Mouse (Mus musculus): ENCODE results near the gene Zfyve28.
A peak's percentile ranks its signal among the peaks of the same experiment; 100 is the strongest.

Gene Zfyve28

GRCm38 (mm10) chr5:34177091-34177490 is 111.2 kb downstream of the Zfyve28 start:
- peak; percentile 38 for DNase-seq (ENCODE audit: low spot score)

DNA sequence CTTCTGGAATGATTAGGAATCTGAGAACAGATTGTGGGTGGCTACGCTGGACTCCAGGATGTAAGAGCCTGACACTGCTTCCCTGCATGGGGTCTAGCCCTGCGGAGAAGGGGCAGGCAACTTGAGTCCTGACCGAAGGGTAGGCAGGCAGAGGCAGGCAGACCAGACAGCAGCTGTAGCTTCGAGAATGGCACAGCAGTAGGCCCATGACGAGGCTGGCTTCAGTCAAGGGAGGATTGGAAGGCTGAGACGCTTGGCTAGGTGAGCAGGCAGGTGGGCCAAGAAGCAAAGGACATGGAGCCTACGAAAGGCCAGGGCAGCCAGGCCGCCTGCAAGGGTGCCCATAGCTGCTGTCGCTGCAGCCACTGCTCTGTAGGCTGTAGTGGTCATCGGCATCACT is 111.6 kb downstream of the Zfyve28 start:
- DNase-seq (ENCODE audit: low spot score) = no peak

GRCm38 (mm10) chr5:34175403-34175694 is 112.9 kb downstream of the Zfyve28 start:
- DNase-seq (ENCODE audit: low spot score) = no peak

- DNase-seq (ENCODE audit: low spot score) = peak; percentile 38
Measured at GRCm38 (mm10) chr5:34174550-34175402, 113.5 kb downstream of the Zfyve28 start.

DNA sequence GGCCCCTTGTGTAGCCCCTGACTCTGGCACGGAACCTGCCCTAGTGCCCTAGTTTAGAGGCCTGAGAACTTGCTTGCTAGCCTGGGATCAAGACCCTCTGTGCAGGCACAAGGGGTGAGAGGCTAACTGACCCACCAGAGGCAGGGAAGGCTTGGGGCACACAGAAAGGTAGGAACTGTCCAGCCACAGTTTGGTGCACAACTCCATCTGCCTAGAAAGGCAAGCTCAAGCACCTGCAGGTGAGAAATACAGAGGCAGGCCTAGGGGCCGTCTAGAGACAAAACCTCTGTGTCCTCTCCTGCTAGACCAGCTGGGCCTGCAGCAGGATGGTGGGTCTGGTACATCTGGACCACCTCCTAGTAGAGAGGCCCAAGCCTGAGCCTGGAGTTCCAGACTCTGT is 114.2 kb downstream of the Zfyve28 start:
- DNase-seq (ENCODE audit: low spot score) = peak; percentile 43

- DNase-seq (ENCODE audit: low spot score) = peak; percentile 46
Measured at GRCm38 (mm10) chr5:34170726-34171125, 117.5 kb downstream of the Zfyve28 start.

- no peak for DNase-seq (ENCODE audit: low spot score)
Measured at GRCm38 (mm10) chr5:34169954-34170353, 118.3 kb downstream of the Zfyve28 start.

- DNase-seq (ENCODE audit: low spot score) = peak; percentile 98
Measured at GRCm38 (mm10) chr5:34168950-34169891, 119.0 kb downstream of the Zfyve28 start, which contains the start of the genes Poln and Haus3. TSS of gene Poln (minus strand) at chr5:34169448. TSS of gene Haus3 (minus strand) at chr5:34169527.

- DNase-seq (ENCODE audit: low spot score) = no peak
Measured at GRCm38 (mm10) chr5:34167857-34168256, 120.4 kb downstream of the Zfyve28 start.

- no peak for DNase-seq (ENCODE audit: low spot score)
Measured at GRCm38 (mm10) chr5:34165793-34166192, 122.5 kb downstream of the Zfyve28 start.

GRCm38 (mm10) chr5:34148476-34148875 is 139.8 kb downstream of the Zfyve28 start:
- DNase-seq (ENCODE audit: low spot score) = no peak

DNA sequence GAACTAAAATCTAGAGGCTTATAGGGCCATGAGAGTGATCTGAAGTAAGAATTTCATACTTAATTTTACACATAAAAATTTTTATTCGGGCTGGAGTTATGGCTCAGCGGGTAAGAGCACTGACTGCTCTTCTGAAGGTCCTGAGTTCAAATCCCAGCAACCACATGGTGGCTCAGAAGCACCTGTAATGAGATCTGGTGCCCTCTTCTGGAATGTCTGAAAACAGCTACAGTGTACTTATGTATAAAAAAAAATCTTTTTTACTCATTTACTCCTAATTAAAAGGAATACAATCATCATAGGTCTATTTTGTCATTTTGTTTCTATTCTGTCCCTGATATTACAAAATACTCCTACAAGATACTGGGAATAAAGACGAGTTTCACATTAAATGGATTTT is 140.7 kb downstream of the Zfyve28 start:
- DNase-seq (ENCODE audit: low spot score) = no peak

Measured in testis, postnatal 10 days (tissue).